Mouse (Mus musculus) layer of hippocampus, postnatal 36 days (tissue): ENCODE results near the gene Tmem238. TPM values are rescaled to one million over a fixed set of nuclear protein-coding genes. Genes with fewer than 3 reads are reported as not detected.

Source experiments
- DNase-seq, 2 experiments: peaks; one replicate each; pipeline ENCODE4 v3.0.0; 2022
- total RNA-seq, 2 experiments: library from RNA; stranded (reverse); gene quantifications; 2 replicates each; pipeline ENCODE4 v1.2.3; 2021

The Tmem238 gene
- total RNA-seq, 2 experiments from 2014 or later, result 1.4 to 2.0 TPM

DNA sequence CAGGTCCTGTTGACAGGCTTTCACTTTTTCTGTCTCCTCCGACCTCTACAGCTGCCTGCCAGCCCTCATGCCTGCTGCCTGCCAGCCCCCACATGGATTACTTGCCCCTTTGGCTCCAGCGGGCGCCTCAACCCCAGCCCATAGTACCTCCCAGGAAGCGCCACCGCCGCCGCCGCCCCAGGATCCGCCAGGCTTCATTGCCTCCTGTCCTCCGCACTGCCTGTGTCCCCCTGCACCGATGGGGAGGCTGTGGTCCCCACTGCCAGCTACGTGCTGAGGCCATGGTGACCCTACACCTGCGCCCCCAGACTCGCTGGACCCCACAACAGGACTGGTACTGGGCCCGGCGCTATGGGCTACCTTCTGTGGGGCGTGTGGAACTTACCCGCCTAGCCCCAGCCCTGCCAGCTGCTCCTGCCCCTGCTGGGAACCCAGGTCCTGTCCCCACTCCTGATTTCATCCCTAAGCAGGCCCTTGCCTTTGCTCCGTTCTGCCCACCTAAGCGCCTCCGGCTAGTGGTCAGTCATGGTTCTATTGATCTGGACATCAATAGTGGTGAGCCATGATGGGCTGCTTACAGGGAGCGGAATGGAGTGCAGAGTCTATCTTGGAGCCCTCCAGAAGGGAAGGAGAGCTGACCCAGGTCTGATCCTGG, 43.0 kb downstream of the Tmem238 start:
- no peak for DNase-seq

DNA sequence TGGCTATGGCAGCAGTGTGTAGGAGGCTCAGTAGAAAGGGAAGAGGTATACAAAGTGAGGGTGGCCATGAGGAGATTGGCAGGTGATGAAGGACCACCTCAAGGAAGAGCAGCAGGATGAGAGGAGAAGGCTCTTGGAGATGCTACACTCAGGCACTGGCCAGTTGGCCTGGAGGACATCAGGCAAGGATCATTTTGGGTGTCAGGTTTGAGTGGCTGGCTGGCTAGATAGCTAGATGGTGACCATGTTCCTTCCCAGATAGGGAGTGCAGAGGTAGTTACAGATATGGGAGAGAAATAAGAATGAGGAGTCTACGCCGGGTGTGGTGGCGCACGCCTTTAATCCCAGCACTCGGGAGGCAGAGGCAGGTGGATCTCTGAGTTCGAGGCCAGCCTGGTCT, 44.6 kb downstream of the Tmem238 start:
- no peak for DNase-seq

DNA sequence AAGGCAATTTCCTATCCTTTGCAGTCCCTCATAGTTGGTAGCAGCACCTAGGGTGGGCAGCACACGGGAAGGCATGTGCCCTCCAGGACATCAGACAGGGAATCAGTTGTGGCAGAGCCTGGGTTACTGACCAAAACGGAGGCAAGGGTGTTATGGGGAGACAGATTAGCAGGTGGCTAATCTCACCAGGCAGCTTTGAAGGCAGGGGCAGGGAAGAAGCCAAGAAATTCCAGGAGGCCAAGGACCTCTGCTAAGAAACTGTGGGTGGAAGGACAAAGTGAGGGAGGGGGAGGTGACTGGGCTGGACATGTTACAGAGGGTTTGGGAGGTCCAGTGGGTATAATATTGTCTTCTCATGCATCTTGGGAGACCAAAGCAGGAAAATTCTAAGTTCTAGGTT, 46.1 kb downstream of the Tmem238 start:
- DNase-seq, result no peak

DNA sequence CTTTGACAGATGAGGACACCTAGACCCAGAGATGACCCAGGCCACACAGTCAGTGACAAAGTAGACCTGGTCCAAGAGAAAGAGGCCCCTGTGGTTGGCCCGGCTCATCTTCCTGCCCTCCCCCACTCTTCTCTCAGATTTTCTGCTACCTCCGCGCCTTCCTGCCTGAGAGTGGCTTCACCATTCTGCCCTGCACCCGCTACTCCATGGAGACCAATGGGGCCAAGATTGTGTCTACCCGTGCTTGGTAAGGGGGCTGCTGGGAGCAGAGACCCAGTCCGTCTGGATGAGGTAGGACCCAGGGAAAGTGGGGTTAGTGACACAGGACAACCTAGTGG, 47.0 kb downstream of the Tmem238 start:
- no peak for DNase-seq

DNA sequence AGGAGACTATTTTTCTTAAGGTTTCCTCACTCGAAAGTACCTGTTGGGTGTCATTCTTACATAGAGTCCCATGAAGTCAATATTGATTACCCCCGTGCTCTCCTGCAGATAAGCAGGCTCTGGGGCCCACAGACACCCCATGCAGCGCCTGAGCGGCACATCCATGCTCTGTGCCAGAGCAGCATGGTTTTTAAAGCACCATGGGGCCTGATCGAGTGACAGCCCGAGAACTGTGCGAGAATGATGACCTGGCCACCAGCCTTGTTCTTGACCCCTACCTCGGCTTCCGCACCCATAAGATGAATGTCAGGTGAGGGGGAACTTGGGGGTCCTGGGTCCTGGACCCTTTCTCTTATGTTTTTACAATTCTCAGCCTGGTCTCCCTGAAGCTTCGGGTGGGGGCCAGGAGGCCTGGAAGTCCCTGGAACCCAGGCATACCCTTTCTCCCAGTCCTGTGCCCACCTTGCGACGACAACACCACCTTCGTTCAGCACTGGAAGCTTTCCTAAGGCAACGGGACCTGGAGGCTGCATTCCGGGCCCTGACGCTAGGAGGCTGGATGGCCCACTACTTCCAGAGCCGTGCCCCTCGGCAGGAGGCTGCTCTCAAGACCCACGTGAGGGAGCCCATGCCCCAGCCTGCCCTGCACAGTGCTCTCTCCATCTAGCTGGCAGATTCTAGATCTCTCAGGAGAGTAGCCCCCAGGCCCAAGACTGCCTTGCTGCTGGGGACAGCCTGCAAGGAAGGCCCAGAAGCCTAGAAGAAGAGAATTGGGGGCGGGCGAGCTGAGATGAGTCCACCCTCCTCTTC, 47.6 kb downstream of the Tmem238 start:
- DNase-seq, result no peak

DNA sequence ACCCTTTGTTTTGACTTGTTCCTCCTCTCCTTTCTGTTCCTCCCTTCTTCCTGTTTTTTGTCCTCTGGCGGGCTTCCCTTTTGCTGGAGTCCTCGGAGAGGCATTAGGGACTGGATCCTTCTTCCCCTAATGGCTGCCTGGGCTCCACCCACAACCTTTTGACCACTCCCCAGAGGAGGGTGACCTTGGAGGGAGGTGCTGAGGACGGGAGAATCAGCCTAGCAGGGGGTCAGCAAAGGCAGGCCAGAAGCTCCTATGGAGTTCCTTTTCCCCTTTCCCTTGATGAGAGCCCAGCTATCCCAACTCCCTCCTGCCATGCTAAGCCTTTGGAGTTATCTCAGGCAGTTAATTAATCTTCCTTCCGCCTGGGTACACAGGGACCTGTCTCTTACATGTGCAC, 48.3 kb downstream of the Tmem238 start:
- DNase-seq, result no peak

DNA sequence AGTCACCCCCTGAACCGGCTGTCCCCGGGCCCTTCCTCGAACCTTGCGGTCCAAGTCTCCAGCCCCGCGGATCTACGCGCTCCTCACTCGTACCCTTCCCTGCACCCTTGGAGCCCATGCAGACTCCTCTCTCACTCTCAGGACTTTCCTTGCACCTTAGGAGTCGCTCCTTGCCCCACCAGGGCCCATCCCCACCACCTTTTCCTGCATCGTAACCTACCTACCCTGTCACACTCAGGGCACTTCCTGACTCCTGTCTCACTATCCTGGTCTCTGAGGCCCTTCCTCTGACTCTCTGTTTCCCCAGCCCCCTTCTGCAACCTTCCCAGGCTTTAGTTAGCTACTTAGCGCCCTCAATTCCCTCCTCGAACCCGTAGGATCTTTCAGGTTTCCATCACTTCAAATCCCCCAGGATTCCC, 49.1 kb downstream of the Tmem238 start:
- DNase-seq, result no peak

DNA sequence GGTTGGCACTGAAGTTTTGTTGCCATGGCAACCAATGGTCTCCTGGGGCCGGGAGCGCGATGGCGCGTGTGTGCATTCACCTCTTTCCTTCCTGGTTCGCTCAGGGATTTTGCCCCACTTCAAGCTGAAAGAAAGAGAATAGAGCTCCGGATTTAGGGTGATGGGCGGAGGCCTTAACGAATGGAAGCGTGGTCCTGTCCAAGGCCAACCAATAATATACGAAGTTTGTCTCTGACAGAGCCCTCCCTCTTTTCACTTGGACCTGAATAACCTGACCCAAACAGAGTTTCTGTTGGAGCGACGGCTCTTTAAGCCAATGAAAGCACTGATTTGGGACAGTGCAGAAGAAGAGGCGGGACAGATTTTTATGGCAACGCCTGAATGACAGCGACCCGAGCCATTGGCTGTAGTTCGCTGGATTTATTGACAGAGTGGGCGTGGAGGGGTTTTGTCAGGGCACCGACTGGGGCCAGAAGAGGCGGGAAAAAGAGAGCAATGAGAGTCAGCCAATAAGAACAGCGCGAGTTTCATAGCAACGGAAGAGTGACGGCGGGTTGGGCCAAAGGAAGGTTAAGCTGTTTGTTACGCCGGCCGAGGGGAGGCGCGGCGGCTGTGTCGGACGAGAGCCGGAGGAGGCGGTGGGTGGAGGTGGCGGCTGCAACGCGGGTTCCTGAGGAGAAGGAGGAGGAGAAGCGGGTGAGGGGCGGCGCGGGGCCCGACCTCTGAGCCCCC, 49.7 kb downstream of the Tmem238 start, which contains the start of gene Kmt5c:
Kmt5c (plus strand) TSS at position 572 of the 732 bp plus-strand sequence.
- peak; percentile 98 to 99 for DNase-seq

DNA sequence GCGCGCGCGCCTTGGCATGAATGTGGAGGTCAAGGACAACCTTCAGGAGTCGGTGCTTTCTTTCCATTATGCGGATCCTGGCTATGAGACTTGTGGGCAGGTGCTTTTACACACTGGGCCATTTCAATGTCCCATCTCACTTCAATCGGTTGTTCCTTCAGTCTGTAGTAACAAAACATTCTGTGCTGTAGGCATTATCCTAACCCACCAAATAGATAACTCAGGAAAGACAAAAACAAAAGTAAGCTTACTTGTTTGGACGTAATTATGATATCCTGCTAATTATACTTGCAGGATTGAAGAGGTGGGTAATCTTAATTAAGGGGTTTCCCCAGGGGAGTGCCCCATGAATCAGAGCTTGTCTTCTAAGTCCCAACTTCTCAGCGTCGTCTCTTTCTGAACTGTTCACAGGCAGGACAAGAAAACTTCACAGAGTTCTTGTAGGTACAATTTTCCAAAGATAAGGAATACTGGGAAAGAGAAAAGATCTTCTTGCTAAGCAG, 50.4 kb downstream of the Tmem238 start:
- no peak for DNase-seq

Other genes with a start within 250 kb of the Tmem238 start
- gene Syt5, start 242.1 kb downstream of the Tmem238 start, total RNA-seq, result 100 to 1,000 TPM; 203 to 220 TPM
- under 1 TPM; 0.28 to 0.40 TPM for gene Ptprh, start 185.6 kb downstream of the Tmem238 start, total RNA-seq
- 10 to 100 TPM; 14.4 to 21.5 TPM for gene Tmem86b, start 158.2 kb downstream of the Tmem238 start, total RNA-seq
- gene Ppp6r1, start 130.6 kb downstream of the Tmem238 start, total RNA-seq, result 100 to 1,000 TPM; 134 to 136 TPM
- gene Hspbp1, start 104.6 kb downstream of the Tmem238 start, total RNA-seq, result 10 to 100 TPM; 85.2 to 87.6 TPM
- gene Brsk1, start 99.1 kb downstream of the Tmem238 start, total RNA-seq, result 100 to 1,000 TPM; 325 to 344 TPM
- under 1 TPM; 0.18 to 0.20 TPM for gene Tmem150b, start 64.4 kb downstream of the Tmem238 start, total RNA-seq
- 10 to 100 TPM; 35.3 to 38.7 TPM for gene Kmt5c, start 49.5 kb downstream of the Tmem238 start, total RNA-seq
- gene Cox6b2, start 36.6 kb downstream of the Tmem238 start, total RNA-seq, result 1 to 10 TPM; 3.3 to 6.2 TPM
- not detected for gene Fam71e2, start 18.4 kb downstream of the Tmem238 start, total RNA-seq
- gene Il11, start 6.8 kb downstream of the Tmem238 start, total RNA-seq, result under 1 TPM in 1 of 2 experiments, not detected in 1; 0.47 TPM
- not detected for gene Tmem190, start 6.7 kb downstream of the Tmem238 start, total RNA-seq
- 100 to 1,000 TPM; 454 to 487 TPM for gene Rpl28, start 3.2 kb upstream of the Tmem238 start, total RNA-seq
- gene Ube2s, start 22.9 kb upstream of the Tmem238 start, total RNA-seq, result 100 to 1,000 TPM; 103 to 109 TPM
- gene Shisa7, start 55.0 kb upstream of the Tmem238 start, total RNA-seq, result 100 to 1,000 TPM; 176 to 202 TPM
- gene Isoc2b, start 80.6 kb upstream of the Tmem238 start, total RNA-seq, result 1 to 10 TPM; 4.0 to 7.8 TPM
- gene Isoc2a, start 87.5 kb upstream of the Tmem238 start, total RNA-seq, result 10 to 100 TPM; 11.4 to 13.6 TPM
- under 1 TPM; 0.51 to 0.62 TPM for gene Gm36210, start 116.9 kb upstream of the Tmem238 start, total RNA-seq
- gene Zfp628, start 125.6 kb upstream of the Tmem238 start, total RNA-seq, result 10 to 100 TPM; 12.7 to 13.2 TPM
- gene Nat14, start 132.4 kb upstream of the Tmem238 start, total RNA-seq, result 100 to 1,000 TPM; 119 to 120 TPM
- gene Ssc5d, start 136.1 kb upstream of the Tmem238 start, total RNA-seq, result 1 to 10 TPM; 2.9 to 3.8 TPM
- gene Sbk2, start 174.8 kb upstream of the Tmem238 start, total RNA-seq, result under 1 TPM; 0.27 to 0.30 TPM
- gene Sbk3, start 181.5 kb upstream of the Tmem238 start, total RNA-seq, result 1 to 10 TPM in 1 of 2 experiments, under 1 TPM in 1; 0.70 to 1.4 TPM
- 10 to 100 TPM; 31.6 to 35.9 TPM for gene Zfp579, start 206.5 kb upstream of the Tmem238 start, total RNA-seq
- gene Zfp524, start 224.8 kb upstream of the Tmem238 start, total RNA-seq, result 1 to 10 TPM; 6.5 to 8.1 TPM
- 10 to 100 TPM; 19.6 to 25.1 TPM for gene Fiz1, start 225.0 kb upstream of the Tmem238 start, total RNA-seq
- gene Gm44973, start 225.8 kb upstream of the Tmem238 start, total RNA-seq, result not detected
- 10 to 100 TPM; 33.5 to 39.7 TPM for gene Zfp865, start 230.7 kb upstream of the Tmem238 start, total RNA-seq
- 10 to 100 TPM; 56.9 to 61.9 TPM for gene Ccdc106, start 230.9 kb upstream of the Tmem238 start, total RNA-seq
- not detected for gene 4632433K11Rik, start 244.5 kb upstream of the Tmem238 start, total RNA-seq
- gene Zfp784, start 248.8 kb upstream of the Tmem238 start, total RNA-seq, result 1 to 10 TPM; 5.1 to 5.4 TPM